Mouse (Mus musculus) ovary, postnatal 36 days (tissue): ENCODE results near the gene Rcn3.
"Not testable (repeated sequence)": the region's sequence is repeated elsewhere in the genome, so short reads cannot be mapped to it uniquely, and the experiment has no call there.

Experiments used
- DNase-seq: peaks from one replicate; pipeline ENCODE4 v3.0.0; 2022; ENCODE audit warnings: low spot score, mixed read lengths

Gene Rcn3

GRCm38 (mm10) chr7:45097479-45097878 lies 5.5 kb upstream of the Rcn3 start:
- DNase-seq: no peak

GRCm38 (mm10) chr7:45095965-45096364 lies 3.9 kb upstream of the Rcn3 start:
- DNase-seq: not testable (repeated sequence)

GRCm38 (mm10) chr7:45095367-45095766 lies 3.3 kb upstream of the Rcn3 start:
- no peak for DNase-seq

- DNase-seq: no peak
These were observed 2.1 kb upstream of the Rcn3 start for GRCm38 (mm10) chr7:45094121-45094520.

- DNase-seq: no peak
These were observed 1.5 kb upstream of the Rcn3 start for GRCm38 (mm10) chr7:45093516-45093905.

GRCm38 (mm10) chr7:45092828-45093515 lies 951 bp upstream of the Rcn3 start:
- no peak for DNase-seq

GRCm38 (mm10) chr7:45091001-45091990 lies 725 bp downstream of the Rcn3 start:
- peak; percentile 45 for DNase-seq

- DNase-seq: no peak
These were observed 1.6 kb downstream of the Rcn3 start for GRCm38 (mm10) chr7:45090251-45090977.

GRCm38 (mm10) chr7:45088597-45088996 lies 3.4 kb downstream of the Rcn3 start:
- DNase-seq: no peak

- DNase-seq: no peak
These were observed 5.9 kb downstream of the Rcn3 start for GRCm38 (mm10) chr7:45086084-45086483.

GRCm38 (mm10) chr7:45083300-45083890 lies 8.6 kb downstream of the Rcn3 start:
- no peak for DNase-seq

- DNase-seq: no peak
These were observed 9.4 kb downstream of the Rcn3 start for GRCm38 (mm10) chr7:45082401-45083299.

- DNase-seq: no peak
These were observed 11.0 kb downstream of the Rcn3 start for GRCm38 (mm10) chr7:45081016-45081415.

- DNase-seq: peak; percentile 87
These were observed 12.2 kb downstream of the Rcn3 start for GRCm38 (mm10) chr7:45079856-45080255.

GRCm38 (mm10) chr7:45078513-45078912 lies 13.5 kb downstream of the Rcn3 start:
- DNase-seq: peak; percentile 74

- DNase-seq: no peak
These were observed 14.2 kb downstream of the Rcn3 start for GRCm38 (mm10) chr7:45077829-45078228.

- no peak for DNase-seq
These were observed 14.7 kb downstream of the Rcn3 start for GRCm38 (mm10) chr7:45077322-45077721.

GRCm38 (mm10) chr7:45076501-45076900 lies 15.5 kb downstream of the Rcn3 start:
- no peak for DNase-seq

- DNase-seq: no peak
These were observed 16.6 kb downstream of the Rcn3 start for GRCm38 (mm10) chr7:45075405-45075804.

- DNase-seq: no peak
These were observed 18.1 kb downstream of the Rcn3 start for GRCm38 (mm10) chr7:45073949-45074348.

GRCm38 (mm10) chr7:45073171-45073707 lies 18.8 kb downstream of the Rcn3 start:
- no peak for DNase-seq
